Mouse (Mus musculus): ENCODE results near the gene Tmco5b. TPM values are rescaled to one million over a fixed set of nuclear protein-coding genes. Genes with fewer than 3 reads are reported as not detected.

Gene Tmco5b
- total RNA-seq (2012; rRNA removed) = not detected in 2 replicates
- total RNA-seq (2014; rRNA removed) = not detected in 2 replicates
- polyA plus RNA-seq (2012; ENCODE audit: insufficient read length, low read depth) = not detected in 2 replicates

- Histone ChIP-seq H3K27ac (ENCODE audit: insufficient read depth, low read depth) (no peak within 1 kb of the TSS), H3K4me1 (ENCODE audit: control insufficient read depth in 1 of 2, insufficient read depth in 2 of 2) (no peaks in the 10 kb centered on the region), H3K4me3 (replicated peaks in 1 of 3; ENCODE audit: low read depth in 2 of 3, low read length in 2 of 3, poor library complexity in 1 of 3) (no peak within 1 kb of the TSS), H3K4me2 (ENCODE audit: insufficient read depth, low read depth, poor library complexity, severe bottlenecking) (no peak within 1 kb of the TSS), H3K27me3 (replicated peaks) (no peaks in the 10 kb centered on the region), H3K79me2 (replicated peaks; ENCODE audit: control insufficient read depth, extremely low read depth, insufficient read depth, poor library complexity, severe bottlenecking) (no peaks in the 10 kb centered on the region), H3K36me3 (replicated peaks in 1 of 2; ENCODE audit: control insufficient read depth in 1 of 2, insufficient read depth in 1 of 2, low read length in 1 of 2) (no peaks in the 10 kb centered on the region), H3K9me3 (replicated peaks; ENCODE audit: low read length) (no peaks in the 10 kb centered on the region), H3K9ac (ENCODE audit: insufficient read depth, low read depth) (no peak within 1 kb of the TSS)
- TF ChIP-seq KAT2A (IDR thresholded peaks at IDR 0.05; ENCODE audit: insufficient replicate concordance, low read length) (no peak), RCOR1 (conservative IDR thresholded peaks at IDR 0.05; ENCODE audit: low read depth, low read length) (no peak), TBP (conservative IDR thresholded peaks at IDR 0.05; ENCODE audit: low read depth, low read length) (no peak), TCF12 (IDR thresholded peaks at IDR 0.05; ENCODE audit: low read depth, low read length) (no peak), HCFC1 (IDR thresholded peaks at IDR 0.05; ENCODE audit: low read depth, low read length) (no peak), MAFK (IDR thresholded peaks at IDR 0.05; ENCODE audit: insufficient replicate concordance, low read length) (no peak), ZNF384 (IDR thresholded peaks at IDR 0.05; ENCODE audit: low read depth, low read length) (no peak), ZC3H11A (IDR thresholded peaks at IDR 0.05; ENCODE audit: low read depth, low read length) (no peak), SMC3 (IDR thresholded peaks at IDR 0.05; ENCODE audit: low read depth, low read length) (no peak), MAX (IDR thresholded peaks at IDR 0.05; ENCODE audit: low read length) (no peak), EP300 (IDR thresholded peaks at IDR 0.05; ENCODE audit: low read length) (no peak), CTCF (conservative IDR thresholded peaks at IDR 0.05 in 1 of 2, IDR thresholded peaks at IDR 0.05 in 1 of 2; ENCODE audit: low read depth in 2 of 2, low read length in 2 of 2) (no peak), SIN3A (IDR thresholded peaks at IDR 0.05; ENCODE audit: low read length) (no peak)
- DNase-seq (ENCODE audit: extremely low read depth) = no peak
- in situ Hi-C loops (cut with MboI; ENCODE audit: low pct_ligation_motif_present, low pct_unique_long_range_greater_than_20kb, low sequenced_read_pairs) = loop anchor here (25.0 kb wide), 1 partner anchor 498 kb away; no protein-coding TSS in a partner anchor
- dilution Hi-C loops (cut with MboI; ENCODE audit: extremely low pct_ligation_motif_present, extremely low pct_unique_long_range_greater_than_20kb, low sequenced_read_pairs) = no loop called here
Measured at GRCm38 (mm10) chr2:113285432-113285831, at the start of gene Tmco5b. TSS of gene Tmco5b (plus strand) at chr2:113285732.

- no peak overlapping the region for H3K4me2 ChIP-seq (ENCODE audit: insufficient read depth, low read depth, poor library complexity, severe bottlenecking)
- no peak overlapping the region for H3K4me3 ChIP-seq (replicated peaks in 1 of 3; ENCODE audit: low read depth in 2 of 3, low read length in 2 of 3, poor library complexity in 1 of 3)
- no peaks in the 10 kb centered on the region for H3K27me3 ChIP-seq (replicated peaks)
- no peaks in the 10 kb centered on the region for H3K4me1 ChIP-seq (ENCODE audit: control insufficient read depth in 1 of 2, insufficient read depth in 2 of 2)
- TF ChIP-seq BHLHE40 (IDR thresholded peaks at IDR 0.05; ENCODE audit: low read depth, low read length) = no peak
- dilution Hi-C loops (cut with MboI; ENCODE audit: extremely low pct_ligation_motif_present, extremely low pct_unique_long_range_greater_than_20kb, low sequenced_read_pairs) = no loop called here
- no peak overlapping the region for H3K27ac ChIP-seq (ENCODE audit: insufficient read depth, low read depth)
- no peak overlapping the region for H3K9ac ChIP-seq (ENCODE audit: insufficient read depth, low read depth)
- no peaks in the 10 kb centered on the region for H3K9me3 ChIP-seq (replicated peaks; ENCODE audit: low read length)
- in situ Hi-C loops (cut with MboI; ENCODE audit: low pct_ligation_motif_present, low pct_unique_long_range_greater_than_20kb, low sequenced_read_pairs) = no loop called here
- H3K79me2 ChIP-seq (replicated peaks; ENCODE audit: control insufficient read depth, extremely low read depth, insufficient read depth, poor library complexity, severe bottlenecking) = no peaks in the 10 kb centered on the region
- no peak for DNase-seq (ENCODE audit: extremely low read depth)
- no peaks in the 10 kb centered on the region for H3K36me3 ChIP-seq (replicated peaks in 1 of 2; ENCODE audit: control insufficient read depth in 1 of 2, insufficient read depth in 1 of 2, low read length in 1 of 2)
Measured at GRCm38 (mm10) chr2:113236993-113237392, 48.5 kb upstream of the Tmco5b start.

- no peaks in the 10 kb centered on the region for H3K9me3 ChIP-seq (replicated peaks; ENCODE audit: low read length)
- no peak overlapping the region for H3K27ac ChIP-seq (ENCODE audit: insufficient read depth, low read depth)
- dilution Hi-C loops (cut with MboI; ENCODE audit: extremely low pct_ligation_motif_present, extremely low pct_unique_long_range_greater_than_20kb, low sequenced_read_pairs) = no loop called here
- no peaks in the 10 kb centered on the region for H3K27me3 ChIP-seq (replicated peaks)
- H3K4me3 ChIP-seq (replicated peaks in 1 of 3; ENCODE audit: low read depth in 2 of 3, low read length in 2 of 3, poor library complexity in 1 of 3) = no peak overlapping the region
- in situ Hi-C loops (cut with MboI; ENCODE audit: low pct_ligation_motif_present, low pct_unique_long_range_greater_than_20kb, low sequenced_read_pairs) = no loop called here
- TF ChIP-seq CHD2 (IDR thresholded peaks at IDR 0.05; ENCODE audit: low read length) (no peak), SIN3A (IDR thresholded peaks at IDR 0.05; ENCODE audit: low read length) (no peak), SMC3 (IDR thresholded peaks at IDR 0.05; ENCODE audit: low read depth, low read length) (no peak), NRF1 (IDR thresholded peaks at IDR 0.05; ENCODE audit: low read depth, low read length) (no peak)
- H3K4me2 ChIP-seq (ENCODE audit: insufficient read depth, low read depth, poor library complexity, severe bottlenecking) = no peak overlapping the region
- no peaks in the 10 kb centered on the region for H3K4me1 ChIP-seq (ENCODE audit: control insufficient read depth in 1 of 2, insufficient read depth in 2 of 2)
- DNase-seq (ENCODE audit: extremely low read depth) = no peak
- no peaks in the 10 kb centered on the region for H3K36me3 ChIP-seq (replicated peaks in 1 of 2; ENCODE audit: control insufficient read depth in 1 of 2, insufficient read depth in 1 of 2, low read length in 1 of 2)
- H3K9ac ChIP-seq (ENCODE audit: insufficient read depth, low read depth) = no peak overlapping the region
- H3K79me2 ChIP-seq (replicated peaks; ENCODE audit: control insufficient read depth, extremely low read depth, insufficient read depth, poor library complexity, severe bottlenecking) = no peaks in the 10 kb centered on the region
Measured at GRCm38 (mm10) chr2:113238871-113239270, 46.7 kb upstream of the Tmco5b start.
